Mouse (Mus musculus): ENCODE data around the gene Gfm1. TPM values are rescaled to one million over a fixed set of nuclear protein-coding genes. Genes with fewer than 3 reads are reported as not detected.

Gfm1 gene
- polyA plus RNA-seq, 1 experiment from 2014 or later = 83.3 TPM

DNA sequence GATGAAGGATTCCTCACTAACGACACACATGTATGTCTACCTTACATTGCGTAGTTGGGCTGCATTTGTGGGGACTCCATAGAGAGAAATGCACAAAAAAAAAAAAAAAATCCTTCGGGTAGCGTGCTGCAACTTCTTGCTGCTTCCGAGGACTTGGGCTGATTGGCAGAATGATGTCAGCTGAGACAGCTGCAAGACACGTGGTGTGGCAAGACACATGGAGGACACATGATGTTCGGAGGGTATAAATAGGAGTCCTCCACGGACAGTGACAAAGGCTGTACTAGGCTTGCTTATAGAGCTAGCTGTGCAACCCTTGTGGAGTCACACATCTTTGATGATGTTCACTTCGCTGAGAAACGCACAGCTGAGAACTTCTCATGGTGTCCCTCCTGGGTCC lies 52.5 kb downstream of the Gfm1 start:
- DNase-seq (ENCODE audit: low spot score) = no peak
- Histone ChIP-seq H3K9ac (ENCODE audit: low read depth, low read length) (no peak overlapping the region), H3K4me3 (ENCODE audit: low read depth, low read length) (no peak overlapping the region), H3K9me3 (ENCODE audit: control insufficient read depth, low read length) (no peaks in the 10 kb centered on the region), H3K4me1 (replicated peaks; ENCODE audit: control insufficient read depth, insufficient read depth, low read length) (no peaks in the 10 kb centered on the region), H3K4me2 (no peak overlapping the region), H3K36me3 (ENCODE audit: control insufficient read depth, insufficient read depth, low read length) (no peaks in the 10 kb centered on the region; the same call in 1 of the 2 replicates), H3K27me3 (replicated peaks; ENCODE audit: control insufficient read depth, insufficient read depth, low read length) (no peaks in the 10 kb centered on the region), H3K27ac (ENCODE audit: low read depth, low read length) (no peak overlapping the region)
- 85% methylated on average over 10 of the region's 10 CpGs for WGBS
- no peak for ATAC-seq (replicated peaks; ENCODE audit: low FRiP score)

DNA sequence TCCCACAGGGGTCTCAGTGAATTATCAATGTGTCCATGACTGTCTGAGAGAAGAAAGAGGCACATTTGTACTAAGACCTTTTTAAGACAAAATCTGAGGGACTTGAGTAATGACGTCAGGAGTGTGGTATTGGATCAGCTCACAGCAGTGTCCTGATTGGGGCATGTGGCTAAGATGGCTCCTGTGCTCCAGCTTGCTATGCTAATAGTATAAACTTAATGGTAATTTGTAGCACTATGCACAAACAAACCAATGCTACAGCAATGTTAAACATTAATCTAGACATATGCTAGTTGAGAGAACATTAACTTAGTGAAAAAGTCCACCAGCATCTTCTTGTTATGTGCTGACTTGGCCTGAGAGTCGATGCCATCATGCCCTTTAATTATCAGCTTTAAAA lies 55.3 kb downstream of the Gfm1 start:
- Histone ChIP-seq H3K36me3 (ENCODE audit: control insufficient read depth, insufficient read depth, low read length) (no peaks in the 10 kb centered on the region), H3K4me3 (ENCODE audit: low read depth, low read length) (no peak overlapping the region), H3K27me3 (replicated peaks; ENCODE audit: control insufficient read depth, insufficient read depth, low read length) (no peaks in the 10 kb centered on the region), H3K9me3 (ENCODE audit: control insufficient read depth, low read length) (no peaks in the 10 kb centered on the region), H3K4me2 (no peak overlapping the region), H3K9ac (ENCODE audit: low read depth, low read length) (no peak overlapping the region), H3K4me1 (replicated peaks; ENCODE audit: control insufficient read depth, insufficient read depth, low read length) (no peaks in the 10 kb centered on the region), H3K27ac (ENCODE audit: low read depth, low read length) (no peak overlapping the region)
- DNase-seq (ENCODE audit: low spot score) = no peak
- no peak for ATAC-seq (replicated peaks; ENCODE audit: low FRiP score)
- 77% methylated on average over 2 of the region's 2 CpGs for WGBS

- WGBS = 54% methylated on average over 4 of the region's 4 CpGs
- Histone ChIP-seq H3K9me3 (ENCODE audit: control insufficient read depth, low read length) (no peaks in the 10 kb centered on the region), H3K4me2 (no peak overlapping the region), H3K27ac (ENCODE audit: low read depth, low read length) (no peak overlapping the region), H3K4me3 (ENCODE audit: low read depth, low read length) (no peak overlapping the region), H3K9ac (ENCODE audit: low read depth, low read length) (no peak overlapping the region), H3K4me1 (replicated peaks; ENCODE audit: control insufficient read depth, insufficient read depth, low read length) (no peaks in the 10 kb centered on the region), H3K27me3 (replicated peaks; ENCODE audit: control insufficient read depth, insufficient read depth, low read length) (no peaks in the 10 kb centered on the region), H3K36me3 (ENCODE audit: control insufficient read depth, insufficient read depth, low read length) (no peaks in the 10 kb centered on the region)
- ATAC-seq (replicated peaks; ENCODE audit: low FRiP score) (no peak), DNase-seq (ENCODE audit: low spot score) (no peak)
These were observed 60.3 kb downstream of the Gfm1 start for GRCm38 (mm10) chr3:67490156-67490555.

GRCm38 (mm10) chr3:67492086-67492869 lies 62.4 kb downstream of the Gfm1 start:
- no peak overlapping the region for H3K9ac ChIP-seq (ENCODE audit: low read depth, low read length)
- H3K4me1 ChIP-seq (replicated peaks; ENCODE audit: control insufficient read depth, insufficient read depth, low read length) = no peaks in the 10 kb centered on the region
- H3K36me3 ChIP-seq (ENCODE audit: control insufficient read depth, insufficient read depth, low read length) = no peaks in the 10 kb centered on the region
- H3K4me3 ChIP-seq (ENCODE audit: low read depth, low read length) = no peak overlapping the region
- no peak overlapping the region for H3K4me2 ChIP-seq
- 79% methylated on average over 8 of the region's 8 CpGs for WGBS
- no peak overlapping the region for H3K27ac ChIP-seq (ENCODE audit: low read depth, low read length)
- no peaks in the 10 kb centered on the region for H3K27me3 ChIP-seq (replicated peaks; ENCODE audit: control insufficient read depth, insufficient read depth, low read length)
- H3K9me3 ChIP-seq (ENCODE audit: control insufficient read depth, low read length) = no peaks in the 10 kb centered on the region
- DNase-seq (ENCODE audit: low spot score) (no peak), ATAC-seq (replicated peaks; ENCODE audit: low FRiP score) (no peak)

DNA sequence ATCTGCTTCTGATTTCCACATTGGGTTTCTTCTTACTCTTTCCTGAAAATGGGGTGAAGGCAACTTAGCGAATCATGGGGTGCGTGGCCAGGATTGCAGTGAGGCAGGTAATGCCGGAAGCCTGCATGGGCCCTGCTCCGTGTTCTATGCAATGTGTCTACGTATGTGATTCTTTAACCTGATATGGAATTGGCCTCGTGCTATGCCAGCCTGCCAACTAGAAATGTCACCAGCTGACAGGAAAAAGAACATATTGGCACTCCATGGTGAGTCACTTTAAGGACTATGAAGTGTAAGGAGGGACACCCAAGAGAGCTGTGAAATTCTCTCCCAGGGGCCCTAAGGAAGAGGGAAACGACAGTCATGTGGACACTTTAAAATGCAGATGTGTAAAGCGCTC lies 63.2 kb downstream of the Gfm1 start:
- H3K4me2 ChIP-seq = no peak overlapping the region
- no peaks in the 10 kb centered on the region for H3K9me3 ChIP-seq (ENCODE audit: control insufficient read depth, low read length)
- ATAC-seq (replicated peaks; ENCODE audit: low FRiP score) = no peak
- H3K9ac ChIP-seq (ENCODE audit: low read depth, low read length) = no peak overlapping the region
- H3K4me3 ChIP-seq (ENCODE audit: low read depth, low read length) = no peak overlapping the region
- H3K27me3 ChIP-seq (replicated peaks; ENCODE audit: control insufficient read depth, insufficient read depth, low read length) = no peaks in the 10 kb centered on the region
- 80% methylated on average over 8 of the region's 8 CpGs for WGBS
- H3K27ac ChIP-seq (ENCODE audit: low read depth, low read length) = no peak overlapping the region
- no peak for DNase-seq (ENCODE audit: low spot score)
- no peaks in the 10 kb centered on the region for H3K4me1 ChIP-seq (replicated peaks; ENCODE audit: control insufficient read depth, insufficient read depth, low read length)
- H3K36me3 ChIP-seq (ENCODE audit: control insufficient read depth, insufficient read depth, low read length) = no peaks in the 10 kb centered on the region

GRCm38 (mm10) chr3:67496310-67496709 lies 66.4 kb downstream of the Gfm1 start:
- ATAC-seq (replicated peaks; ENCODE audit: low FRiP score) = no peak
- Histone ChIP-seq H3K27me3 (replicated peaks; ENCODE audit: control insufficient read depth, insufficient read depth, low read length) (no peaks in the 10 kb centered on the region), H3K4me2 (no peak overlapping the region), H3K36me3 (ENCODE audit: control insufficient read depth, insufficient read depth, low read length) (no peaks in the 10 kb centered on the region), H3K9ac (ENCODE audit: low read depth, low read length) (no peak overlapping the region), H3K9me3 (ENCODE audit: control insufficient read depth, low read length) (no peaks in the 10 kb centered on the region), H3K4me1 (replicated peaks; ENCODE audit: control insufficient read depth, insufficient read depth, low read length) (no peaks in the 10 kb centered on the region), H3K27ac (ENCODE audit: low read depth, low read length) (no peak overlapping the region), H3K4me3 (ENCODE audit: low read depth, low read length) (no peak overlapping the region)
- DNase-seq (ENCODE audit: low spot score) = no peak
- WGBS = 82% methylated on average over 10 of the region's 10 CpGs

- Histone ChIP-seq H3K9me3 (ENCODE audit: control insufficient read depth, low read length) (no peaks in the 10 kb centered on the region), H3K36me3 (ENCODE audit: control insufficient read depth, insufficient read depth, low read length) (no peaks in the 10 kb centered on the region), H3K27me3 (replicated peaks; ENCODE audit: control insufficient read depth, insufficient read depth, low read length) (no peaks in the 10 kb centered on the region), H3K4me2 (no peak overlapping the region), H3K27ac (ENCODE audit: low read depth, low read length) (no peak overlapping the region), H3K4me3 (ENCODE audit: low read depth, low read length) (no peak overlapping the region), H3K9ac (ENCODE audit: low read depth, low read length) (no peak overlapping the region), H3K4me1 (replicated peaks; ENCODE audit: control insufficient read depth, insufficient read depth, low read length) (no peaks in the 10 kb centered on the region)
- DNase-seq (ENCODE audit: low spot score) (no peak), ATAC-seq (replicated peaks; ENCODE audit: low FRiP score) (no peak; the same call in 1 of the 2 replicates)
- 88% methylated on average over 2 of the region's 2 CpGs for WGBS
These were observed 68.1 kb downstream of the Gfm1 start for GRCm38 (mm10) chr3:67497998-67498397.

DNA sequence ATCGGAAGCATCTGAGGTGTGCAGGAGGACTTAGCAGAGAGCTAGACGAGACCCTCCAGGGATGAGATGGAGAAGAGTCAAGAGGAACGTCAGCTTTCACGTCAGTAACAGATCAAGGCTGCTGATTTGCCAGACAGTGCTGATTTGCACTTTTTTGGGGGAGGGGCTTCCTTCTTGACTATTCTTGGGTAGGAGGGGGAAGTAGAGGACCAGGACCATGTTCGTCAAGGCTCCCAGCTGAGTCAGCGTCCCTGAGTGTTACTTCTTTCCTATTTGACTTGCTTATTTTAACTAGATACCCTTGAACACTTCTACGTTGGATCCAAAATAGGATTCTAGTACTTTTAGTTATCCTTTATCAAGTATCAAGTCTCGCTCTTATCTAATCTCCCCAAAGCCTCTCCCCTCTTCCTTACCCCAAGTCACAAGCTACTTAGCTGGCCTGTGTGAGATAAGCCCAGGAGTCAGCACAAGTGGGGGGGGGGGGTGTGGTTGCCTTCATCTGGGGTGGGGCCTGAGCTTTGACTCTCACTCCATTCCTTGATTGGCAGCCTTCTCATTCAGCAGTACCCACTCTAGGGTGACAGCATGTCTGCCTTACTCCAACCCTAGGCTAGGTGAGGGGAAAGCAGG lies 69.0 kb downstream of the Gfm1 start:
- H3K27ac ChIP-seq (ENCODE audit: low read depth, low read length) = no peak overlapping the region
- 71% methylated on average over 8 of the region's 8 CpGs for WGBS
- H3K4me1 ChIP-seq (replicated peaks; ENCODE audit: control insufficient read depth, insufficient read depth, low read length) = no peaks in the 10 kb centered on the region
- no peaks in the 10 kb centered on the region for H3K27me3 ChIP-seq (replicated peaks; ENCODE audit: control insufficient read depth, insufficient read depth, low read length)
- DNase-seq (ENCODE audit: low spot score) = no peak
- no peak overlapping the region for H3K4me3 ChIP-seq (ENCODE audit: low read depth, low read length)
- H3K9ac ChIP-seq (ENCODE audit: low read depth, low read length) = no peak overlapping the region
- H3K36me3 ChIP-seq (ENCODE audit: control insufficient read depth, insufficient read depth, low read length) = no peaks in the 10 kb centered on the region
- H3K4me2 ChIP-seq = no peak overlapping the region
- peak; percentile 62 for ATAC-seq (replicated peaks; ENCODE audit: low FRiP score)
- H3K9me3 ChIP-seq (ENCODE audit: control insufficient read depth, low read length) = no peaks in the 10 kb centered on the region

GRCm38 (mm10) chr3:67499406-67499791 lies 69.5 kb downstream of the Gfm1 start:
- no peaks in the 10 kb centered on the region for H3K9me3 ChIP-seq (ENCODE audit: control insufficient read depth, low read length)
- DNase-seq (ENCODE audit: low spot score) (no peak), ATAC-seq (replicated peaks; ENCODE audit: low FRiP score) (no peak)
- 77% methylated on average over 4 of the region's 4 CpGs for WGBS
- no peak overlapping the region for H3K4me3 ChIP-seq (ENCODE audit: low read depth, low read length)
- H3K9ac ChIP-seq (ENCODE audit: low read depth, low read length) = no peak overlapping the region
- H3K27ac ChIP-seq (ENCODE audit: low read depth, low read length) = no peak overlapping the region
- H3K27me3 ChIP-seq (replicated peaks; ENCODE audit: control insufficient read depth, insufficient read depth, low read length) = no peaks in the 10 kb centered on the region
- H3K36me3 ChIP-seq (ENCODE audit: control insufficient read depth, insufficient read depth, low read length) = no peaks in the 10 kb centered on the region
- no peak overlapping the region for H3K4me2 ChIP-seq
- H3K4me1 ChIP-seq (replicated peaks; ENCODE audit: control insufficient read depth, insufficient read depth, low read length) = no peaks in the 10 kb centered on the region

All from liver, embryonic 11.5 days (tissue).